Mouse (Mus musculus): ENCODE results near the gene Atxn3. TPM values are rescaled to one million over a fixed set of nuclear protein-coding genes. Genes with fewer than 3 reads are reported as not detected.
A peak's percentile ranks its signal among the peaks of the same experiment; 100 is the strongest.

The Atxn3 gene
- total RNA-seq, 2 experiments from 2014 or later = 20.8 TPM

GRCm38 (mm10) chr12:101904170-101904569 is 53.9 kb downstream of the Atxn3 start:
- intact Hi-C loops (cut with DNase I) = no loop called here
- DNase-seq (ENCODE audit: low spot score in 2 of 2) = no peak

- no peak for DNase-seq (ENCODE audit: low spot score in 2 of 2)
Observed at GRCm38 (mm10) chr12:101899671-101900245, 58.3 kb downstream of the Atxn3 start.

GRCm38 (mm10) chr12:101898966-101899365 is 59.1 kb downstream of the Atxn3 start:
- DNase-seq (ENCODE audit: low spot score in 2 of 2) = no peak
- intact Hi-C loops (cut with DNase I) = no loop called here

More at GRCm38 (mm10) chr12:101899671-101900245, 58.3 kb downstream of the Atxn3 start:
- intact Hi-C loops (cut with DNase I) = no loop called here

- intact Hi-C loops (cut with DNase I) = no loop called here
- DNase-seq (ENCODE audit: low spot score in 2 of 2) = no peak
Observed at GRCm38 (mm10) chr12:101897113-101897512, 60.9 kb downstream of the Atxn3 start.

- peak in 1 of 2 experiments; percentile 69 for DNase-seq (ENCODE audit: low spot score in 2 of 2)
- intact Hi-C loops (cut with DNase I) = no loop called here
Observed at GRCm38 (mm10) chr12:101893296-101893695, 64.8 kb downstream of the Atxn3 start.

- DNase-seq (ENCODE audit: low spot score in 2 of 2) = peak in 1 of 2 experiments; percentile 25
- intact Hi-C loops (cut with DNase I) = no loop called here
Observed at GRCm38 (mm10) chr12:101892832-101893231, 65.2 kb downstream of the Atxn3 start.

- intact Hi-C loops (cut with DNase I) = no loop called here
- no peak for DNase-seq (ENCODE audit: low spot score in 2 of 2)
Observed at GRCm38 (mm10) chr12:101891066-101891465, 67.0 kb downstream of the Atxn3 start.

GRCm38 (mm10) chr12:101889351-101889750 is 68.7 kb downstream of the Atxn3 start:
- intact Hi-C loops (cut with DNase I) = no loop called here
- DNase-seq (ENCODE audit: low spot score in 2 of 2) = no peak

GRCm38 (mm10) chr12:101888312-101888711 is 69.7 kb downstream of the Atxn3 start:
- DNase-seq (ENCODE audit: low spot score in 2 of 2) = no peak

GRCm38 (mm10) chr12:101884926-101885325 is 73.1 kb downstream of the Atxn3 start:
- intact Hi-C loops (cut with DNase I) = no loop called here
- no peak for DNase-seq (ENCODE audit: low spot score in 2 of 2)

More at GRCm38 (mm10) chr12:101888312-101888711, 69.7 kb downstream of the Atxn3 start:
- intact Hi-C loops (cut with DNase I) = no loop called here

- DNase-seq (ENCODE audit: low spot score in 2 of 2) = no peak
- intact Hi-C loops (cut with DNase I) = loop anchor here (10.0 kb wide), 2 partner anchors 62 to 942 kb away; partner anchors contain the start of gene Fbln5
Observed at GRCm38 (mm10) chr12:101876374-101876773, 81.7 kb downstream of the Atxn3 start.

- intact Hi-C loops (cut with DNase I) = loop anchor here (2.0 to 10.0 kb wide), 3 partner anchors 60 to 940 kb away; partner anchors contain the start of gene Fbln5
- DNase-seq (ENCODE audit: low spot score in 2 of 2) = peak in 1 of 2 experiments; percentile 19
Observed at GRCm38 (mm10) chr12:101875107-101875506, 82.9 kb downstream of the Atxn3 start.

Other genes starting within 250 kb of the Atxn3 start
- under 1 TPM; 0.28 to 0.48 TPM for gene Tc2n, start 239.7 kb downstream of the Atxn3 start, total RNA-seq (2021)
- 1 to 10 TPM; 7.1 to 8.0 TPM for gene Fbln5, start 139.2 kb downstream of the Atxn3 start, total RNA-seq (2021)
- 10 to 100 TPM; 27.4 to 31.1 TPM for gene Trip11, start 45.0 kb downstream of the Atxn3 start, total RNA-seq (2021)
- 10 to 100 TPM; 27.7 to 28.1 TPM for gene Cpsf2, start 17.7 kb upstream of the Atxn3 start, total RNA-seq (2021)
- gene Slc24a4, start 170.5 kb upstream of the Atxn3 start, total RNA-seq (2021) = 10 to 100 TPM; 37.4 to 44.6 TPM

All from left cerebral cortex, postnatal 25 days (tissue).